Mouse (Mus musculus): Measurements from ENCODE around the gene Btg2.
A peak's percentile ranks its signal among the peaks of the same experiment; 100 is the strongest.

Btg2 gene

GRCm38 (mm10) chr1:134097956-134098725 is 19.2 kb upstream of the Btg2 start:
- ATAC-seq (ENCODE audit: low TSS enrichment) = no peak

DNA sequence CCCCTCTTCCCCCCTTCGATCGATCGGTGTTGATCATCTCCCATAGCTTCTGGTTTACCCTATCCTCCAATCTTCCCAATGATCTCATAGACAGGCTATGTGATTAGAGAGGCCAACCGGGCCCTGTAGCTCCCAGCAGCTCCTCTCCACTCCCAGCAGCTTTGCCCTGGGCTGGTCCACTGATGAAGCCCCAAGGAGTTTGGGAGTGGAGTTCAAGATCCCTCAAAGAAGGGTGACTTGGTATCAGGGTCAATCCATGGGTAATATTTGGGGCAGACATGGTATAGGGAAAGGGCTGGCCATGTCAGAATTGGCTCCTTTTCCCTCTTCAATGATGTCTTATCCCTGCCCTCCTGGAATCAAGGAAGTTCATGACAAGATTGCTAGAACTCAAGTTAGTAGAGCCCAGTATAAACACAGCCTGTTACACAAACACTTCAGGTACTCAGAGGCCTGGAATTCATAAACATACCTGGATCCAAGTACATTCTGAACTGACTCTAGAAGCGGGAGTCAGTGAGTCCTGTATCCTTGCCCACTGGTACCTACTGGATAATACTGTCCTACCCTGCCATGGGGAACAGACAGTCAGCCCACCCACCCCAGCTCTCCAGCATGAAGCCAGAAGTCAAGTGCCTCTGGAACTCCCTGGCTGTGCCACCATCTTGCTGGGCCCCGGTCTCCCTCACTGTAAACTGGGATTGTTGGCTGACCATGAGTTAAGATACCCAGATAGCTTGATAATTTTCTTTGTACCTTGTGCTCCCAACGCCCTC is 18.3 kb upstream of the Btg2 start:
- no peak for ATAC-seq (ENCODE audit: low TSS enrichment)

GRCm38 (mm10) chr1:134096264-134096934 is 17.5 kb upstream of the Btg2 start:
- no peak for ATAC-seq (ENCODE audit: low TSS enrichment)

DNA sequence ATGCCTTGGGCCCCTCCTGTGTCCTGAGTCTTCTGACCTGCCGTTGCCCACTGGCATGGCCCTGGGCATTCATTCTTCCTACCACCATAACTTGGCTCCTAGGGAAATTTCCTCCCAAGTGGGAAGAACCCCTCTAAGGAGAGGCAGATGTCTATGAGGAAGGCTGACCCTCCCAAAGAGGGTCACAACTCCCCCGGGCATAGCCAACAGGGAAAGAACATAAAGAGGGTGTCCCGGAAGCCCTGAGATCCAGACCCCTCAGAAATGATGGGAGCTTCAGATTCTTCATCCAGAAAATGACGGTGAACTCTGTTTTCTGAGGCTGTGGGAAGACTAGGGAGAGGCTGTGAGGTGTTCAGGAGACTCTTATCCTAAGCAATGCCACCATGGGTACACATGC is 16.8 kb upstream of the Btg2 start:
- ATAC-seq (ENCODE audit: low TSS enrichment) = no peak

- ATAC-seq (ENCODE audit: low TSS enrichment) = no peak
Observed at GRCm38 (mm10) chr1:134095033-134095612, 16.2 kb upstream of the Btg2 start.

- ATAC-seq (ENCODE audit: low TSS enrichment) = no peak
Observed at GRCm38 (mm10) chr1:134093771-134094526, 15.0 kb upstream of the Btg2 start.

GRCm38 (mm10) chr1:134092852-134093770 is 14.2 kb upstream of the Btg2 start:
- peak; percentile 88 for ATAC-seq (ENCODE audit: low TSS enrichment)

- no peak for ATAC-seq (ENCODE audit: low TSS enrichment)
Observed at GRCm38 (mm10) chr1:134092368-134092767, 13.4 kb upstream of the Btg2 start.

DNA sequence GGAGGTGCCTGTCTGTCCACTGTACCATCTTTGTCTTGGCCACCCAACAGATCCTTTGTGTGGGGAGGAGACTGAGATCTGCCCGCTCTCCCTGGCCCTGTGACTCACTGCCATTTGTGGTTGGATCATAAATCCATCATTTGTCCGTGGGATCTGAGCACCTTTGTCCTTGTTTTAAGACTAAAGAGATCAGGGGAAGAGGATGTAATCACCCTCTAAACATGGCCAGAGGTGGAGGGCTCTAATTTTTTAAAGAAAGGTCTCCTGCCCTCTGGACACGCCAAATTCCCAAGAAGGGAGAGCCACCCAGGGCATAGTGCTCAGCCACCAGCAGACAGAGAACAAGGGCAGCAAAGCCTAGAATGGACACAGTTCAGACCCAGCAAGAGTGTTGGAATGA is 12.9 kb upstream of the Btg2 start:
- ATAC-seq (ENCODE audit: low TSS enrichment) = no peak

DNA sequence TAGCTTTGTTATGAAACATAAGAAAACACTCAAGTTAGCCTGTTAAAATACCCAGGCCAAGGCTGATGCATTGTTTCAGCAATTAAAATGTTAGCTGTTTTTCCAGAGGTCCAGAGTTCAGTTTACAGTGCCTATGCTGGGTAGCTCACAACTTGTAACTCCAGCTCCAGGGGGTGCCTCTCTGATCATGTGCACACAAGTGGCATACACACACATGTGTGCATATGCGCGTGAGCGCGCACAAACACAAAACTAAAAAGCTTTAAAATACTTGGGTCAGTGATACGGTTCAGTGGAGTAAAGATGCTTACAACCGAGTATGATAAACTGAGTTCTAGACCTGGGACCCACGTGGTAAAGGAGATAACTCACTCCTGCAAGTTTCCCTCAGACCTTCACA is 10.2 kb upstream of the Btg2 start:
- ATAC-seq (ENCODE audit: low TSS enrichment) = no peak

GRCm38 (mm10) chr1:134086811-134087398 is 8.0 kb upstream of the Btg2 start:
- no peak for ATAC-seq (ENCODE audit: low TSS enrichment)

- ATAC-seq (ENCODE audit: low TSS enrichment) = no peak
Observed at GRCm38 (mm10) chr1:134086017-134086416, 7.1 kb upstream of the Btg2 start.

- ATAC-seq (ENCODE audit: low TSS enrichment) = no peak
Observed at GRCm38 (mm10) chr1:134084128-134084527, 5.2 kb upstream of the Btg2 start.

DNA sequence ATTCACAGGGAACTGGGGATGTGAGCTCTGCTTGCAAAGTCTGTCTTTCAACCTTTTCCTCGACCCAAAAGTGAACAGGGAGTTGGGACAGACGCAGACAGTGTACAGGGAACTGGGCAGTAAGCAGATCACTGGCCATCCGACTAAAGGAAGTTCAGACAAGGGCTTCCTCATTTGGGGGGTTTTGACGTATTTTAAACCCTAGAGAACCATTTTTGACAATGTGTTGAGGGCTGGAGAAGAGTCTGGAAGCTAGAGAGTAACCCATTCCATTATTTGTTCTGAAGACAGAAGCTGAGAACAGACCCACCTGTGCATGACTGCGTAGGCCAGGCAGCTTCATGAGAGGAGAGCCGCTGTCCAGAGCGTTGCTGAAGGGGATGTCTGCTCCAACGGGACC is 4.8 kb upstream of the Btg2 start:
- no peak for ATAC-seq (ENCODE audit: low TSS enrichment)

GRCm38 (mm10) chr1:134082987-134083516 is 4.1 kb upstream of the Btg2 start:
- peak; percentile 72 for ATAC-seq (ENCODE audit: low TSS enrichment)

DNA sequence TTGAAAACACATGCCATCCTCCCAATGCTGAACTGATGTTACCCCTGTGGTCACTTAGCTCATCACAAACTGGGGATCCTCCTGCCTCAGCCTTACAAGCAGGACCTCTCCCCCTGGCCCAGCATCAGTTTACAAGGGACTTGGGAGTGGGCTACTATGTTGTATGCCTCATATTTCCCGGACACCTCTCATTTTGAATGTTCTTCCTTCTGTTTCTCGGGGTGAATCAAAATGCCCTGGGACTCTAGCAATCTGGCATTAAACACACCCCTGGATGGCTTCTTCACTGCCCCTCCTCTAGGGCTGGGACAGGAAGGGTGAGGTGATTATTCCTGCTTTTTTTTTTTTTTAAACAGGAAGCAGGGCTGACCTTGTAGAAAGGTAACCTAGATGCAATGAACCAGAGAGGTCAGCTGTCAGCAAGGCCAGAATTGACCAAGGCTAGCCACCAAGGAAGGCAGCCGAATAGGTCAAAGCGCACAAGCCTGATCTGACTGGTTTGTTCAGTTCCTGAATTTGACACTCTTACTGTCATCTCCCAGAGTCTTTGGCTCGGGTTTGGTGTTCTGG is 2.0 kb upstream of the Btg2 start:
- ATAC-seq (ENCODE audit: low TSS enrichment) = no peak

DNA sequence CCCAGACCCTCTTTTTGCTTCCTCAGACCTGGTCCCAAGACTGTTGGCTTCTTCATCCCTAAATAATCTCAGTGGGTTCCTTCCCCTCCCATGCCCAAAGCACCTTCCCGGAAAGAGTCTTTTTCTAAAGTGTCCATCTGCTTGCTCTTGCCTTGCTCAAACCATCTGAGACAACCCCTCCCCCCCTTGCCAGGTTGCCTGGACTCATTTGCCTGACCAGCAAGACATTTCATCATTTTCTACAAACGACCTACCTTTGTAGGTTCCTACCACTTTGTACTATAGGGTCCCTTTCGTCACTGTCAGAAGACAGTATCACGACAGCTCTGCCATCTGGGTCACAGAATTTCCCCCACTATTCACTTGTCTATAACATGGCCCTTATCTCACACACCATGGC is 1.5 kb upstream of the Btg2 start:
- no peak for ATAC-seq (ENCODE audit: low TSS enrichment)

DNA sequence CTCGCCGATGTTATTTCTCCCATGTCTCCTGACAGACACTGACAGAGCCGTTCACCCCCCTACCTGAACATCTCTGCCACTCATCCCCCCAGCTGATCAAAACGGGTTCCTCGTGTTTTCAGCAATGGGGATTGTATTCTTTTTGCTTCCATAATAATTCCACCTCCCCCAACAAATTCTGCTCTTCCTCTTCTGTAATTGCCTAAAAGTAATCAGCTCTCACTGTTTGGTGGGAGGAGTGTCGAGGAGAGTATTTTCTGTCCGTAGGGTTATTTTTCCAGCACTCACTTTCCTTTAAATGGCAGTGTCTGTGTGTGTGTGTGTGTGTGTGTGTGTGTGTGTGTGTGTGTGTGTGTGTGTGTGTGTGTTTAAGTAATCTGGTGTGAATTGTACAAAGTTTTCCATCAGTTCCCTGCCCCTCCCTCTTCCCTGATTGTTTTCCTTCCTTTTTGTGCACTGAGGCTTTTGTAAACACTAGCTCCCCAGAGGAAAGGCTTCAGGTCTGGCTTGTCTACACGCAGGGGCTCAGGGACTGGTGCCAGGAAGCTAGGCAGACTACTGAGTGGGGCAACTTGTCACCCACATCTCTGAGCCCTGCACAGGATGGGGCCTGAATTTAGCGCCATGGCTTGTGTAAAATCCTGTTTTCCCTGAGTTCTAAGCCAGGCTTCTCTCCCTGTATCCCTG is 700 bp upstream of the Btg2 start:
- no peak for ATAC-seq (ENCODE audit: low TSS enrichment)
